Mouse (Mus musculus) heart, postnatal 10 days (tissue): ENCODE measurements at regions not wholly inside any gene's neighbourhood (a gene's known extent, or its start where the extent isn't known, plus 50 kb on each side); places are given as distances from the start of the nearest gene placed in this dataset.

Source experiments
- DNase-seq, 2 experiments: peaks; one replicate each; pipeline ENCODE4 v3.0.0; 2021
- intact Hi-C: fragments of 180-260 bp; cut with DNase I; formaldehyde crosslinking; loops from one replicate; pipeline ENCODE4 v1.15.1; 2025

- no peak for DNase-seq
- intact Hi-C loops = no loop called here
These were observed 145.1 kb downstream of the Pcdh10 start for GRCm38 (mm10) chr3:45523281-45523680.

GRCm38 (mm10) chr3:45547091-45547490 is 168.9 kb downstream of the Pcdh10 start:
- DNase-seq = no peak
- intact Hi-C loops = no loop called here

- intact Hi-C loops = no loop called here
- peak; percentile 36 to 37 for DNase-seq
These were observed 177.5 kb downstream of the Pcdh10 start for GRCm38 (mm10) chr3:45555736-45556135.

GRCm38 (mm10) chr3:45572995-45573394 is 194.8 kb downstream of the Pcdh10 start:
- intact Hi-C loops = no loop called here

GRCm38 (mm10) chr3:45577035-45577434 is 198.8 kb downstream of the Pcdh10 start:
- intact Hi-C loops = no loop called here
- DNase-seq = no peak

More at GRCm38 (mm10) chr3:45572995-45573394, 194.8 kb downstream of the Pcdh10 start:
- no peak for DNase-seq

- intact Hi-C loops = no loop called here
- DNase-seq = no peak
These were observed 215.4 kb downstream of the Pcdh10 start for GRCm38 (mm10) chr3:45593561-45593960.

GRCm38 (mm10) chr3:45602278-45602677 is 224.1 kb downstream of the Pcdh10 start:
- intact Hi-C loops = no loop called here

GRCm38 (mm10) chr3:45603151-45603550 is 225.0 kb downstream of the Pcdh10 start:
- intact Hi-C loops = no loop called here
- no peak for DNase-seq

More at GRCm38 (mm10) chr3:45602278-45602677, 224.1 kb downstream of the Pcdh10 start:
- DNase-seq = no peak

GRCm38 (mm10) chr3:45620729-45621128 is 242.5 kb downstream of the Pcdh10 start:
- intact Hi-C loops = no loop called here

GRCm38 (mm10) chr3:45645856-45646450 is 267.8 kb downstream of the Pcdh10 start:
- no peak for DNase-seq
- intact Hi-C loops = no loop called here

More at GRCm38 (mm10) chr3:45620729-45621128, 242.5 kb downstream of the Pcdh10 start:
- DNase-seq = no peak

GRCm38 (mm10) chr3:45649361-45649760 is 271.2 kb downstream of the Pcdh10 start:
- intact Hi-C loops = no loop called here
- DNase-seq = no peak

- no peak for DNase-seq
- intact Hi-C loops = no loop called here
These were observed 278.8 kb downstream of the Pcdh10 start for GRCm38 (mm10) chr3:45657023-45657422.

GRCm38 (mm10) chr3:45658093-45658776 is 280.0 kb downstream of the Pcdh10 start:
- intact Hi-C loops = no loop called here
- no peak for DNase-seq

- intact Hi-C loops = no loop called here
- no peak for DNase-seq
These were observed 280.9 kb downstream of the Pcdh10 start for GRCm38 (mm10) chr3:45659052-45659451.

GRCm38 (mm10) chr3:45670434-45670833 is 292.2 kb downstream of the Pcdh10 start:
- no peak for DNase-seq
- intact Hi-C loops = no loop called here

GRCm38 (mm10) chr3:45677672-45678071 is 299.5 kb downstream of the Pcdh10 start:
- intact Hi-C loops = no loop called here
- DNase-seq = no peak

GRCm38 (mm10) chr3:45681410-45681809 is 303.2 kb downstream of the Pcdh10 start:
- intact Hi-C loops = no loop called here

GRCm38 (mm10) chr3:45707891-45708290 is 329.7 kb downstream of the Pcdh10 start:
- intact Hi-C loops = no loop called here

More at GRCm38 (mm10) chr3:45681410-45681809, 303.2 kb downstream of the Pcdh10 start:
- DNase-seq = no peak

More at GRCm38 (mm10) chr3:45707891-45708290, 329.7 kb downstream of the Pcdh10 start:
- no peak for DNase-seq
